8 mouse cellular contexts compared by ENCODE assay signal in genomic region chr5:8622596-8623231, GRCm38 (mm10). TPM values are rescaled to one million over a fixed set of nuclear protein-coding genes. Genes with fewer than 3 reads are reported as not detected.
DNase-seq lines count a peak whose midpoint lies in the region; ATAC-seq and TF ChIP-seq lines count a peak whose summit lies in the region.

TSS of gene Rundc3b (minus strand) at chr5:8622952.

- no peaks in the 10 kb centered on the region for H3K36me3 ChIP-seq in hindbrain, embryonic 14.5 days (replicated peaks; ENCODE audit: control insufficient read depth, insufficient read depth)

- no peak for TF ChIP-seq CTCF in Patski (IDR thresholded peaks at IDR 0.05)

- peak; percentile 88 for ATAC-seq in Patski
- ATAC-seq in hindbrain, embryonic 14.5 days (ENCODE audit: low FRiP score), result peak; percentile 98

- DNase-seq in Patski (ENCODE audit: low read depth, low spot score), result peak; percentile 20
- peak; percentile 97 for DNase-seq in cerebellum, postnatal 14 days
- DNase-seq in frontal cortex, postnatal 36 days (ENCODE audit: low spot score in 2 of 2), result peak; percentile 86 to 93
- peak; percentile 90 for DNase-seq in hindbrain, embryonic 14.5 days (ENCODE audit: low spot score)
- peak; percentile 75 for DNase-seq in layer of hippocampus, postnatal 25 days (ENCODE audit: extremely low spot score in 1 of 2, low spot score in 1 of 2)
- peak; percentile 86 for DNase-seq in lung, postnatal 14 days
- DNase-seq in retina, adult 2 months (ENCODE audit: low read depth, low spot score), result peak; percentile 81
- peak; percentile 94 for DNase-seq in thymus, postnatal 25 days

- peak within 1 kb of the TSS; percentile 68 for H3K4me2 ChIP-seq in hindbrain, embryonic 14.5 days (replicated peaks)

- no peaks in the 10 kb centered on the region for H3K9me3 ChIP-seq in hindbrain, embryonic 14.5 days (ENCODE audit: control insufficient read depth, low read length)

- H3K27ac ChIP-seq in hindbrain, embryonic 14.5 days, result peak within 1 kb of the TSS; percentile 96

- H3K27me3 ChIP-seq in Patski, result peaks cover 27% of the 10 kb centered on the region
- no peaks in the 10 kb centered on the region for H3K27me3 ChIP-seq in hindbrain, embryonic 14.5 days (ENCODE audit: control insufficient read depth, insufficient read depth, low read length)

- CTCF ChIA-PET in Patski (lab: Charles Lee), result no interaction called here

- peaks cover 14% of the 10 kb centered on the region; the same call in 1 of the 2 replicates for H3K4me1 ChIP-seq in hindbrain, embryonic 14.5 days (replicated peaks; ENCODE audit: control insufficient read depth, insufficient read depth, low read length)

- in situ Hi-C loops in Patski (cut with MboI; ENCODE audit: low pct_unique_long_range_greater_than_20kb), result no loop called here

- H3K9ac ChIP-seq in hindbrain, embryonic 14.5 days, result peak within 1 kb of the TSS; percentile 96

- under 1% methylated on average over 51 of the region's 74 CpGs for WGBS in hindbrain, embryonic 14.5 days

- POLR2A ChIA-PET in Patski (lab: Charles Lee), result no interaction called here

- peak within 1 kb of the TSS; percentile 95 for H3K4me3 ChIP-seq in hindbrain, embryonic 14.5 days (replicated peaks; ENCODE audit: low read length)

RNA-seq across cellular contexts. Expression of gene Rundc3b, which starts in this region (rescaled TPM):
- 0.49 TPM for polyA plus RNA-seq in Patski (2021)
- 57.9 and 64.9 TPM in 2 replicates for polyA plus RNA-seq in hindbrain, embryonic 14.5 days (2014; fragmentation: Nextera tagmentation; extraction: Ambion mirVana)
- 10 to 100 TPM; 30.6 to 30.8 TPM for total RNA-seq in layer of hippocampus, postnatal 25 days (2021)

Comparison
In these comparisons a context has a peak if more than half of its experiments do, and no peak if none do; other contexts are left out.
1. Peak in every context shown above with its lines: DNase-seq, ATAC-seq, H3K4me3 ChIP-seq and H3K27ac ChIP-seq.
2. RNA of gene Rundc3b (polyA plus RNA-seq): 57.9 to 64.9 TPM in hindbrain, embryonic 14.5 days; 0.49 TPM in Patski (single experiment); every median in the first group is over 10 times any median in the second.
3. Peak in DNase-seq and ATAC-seq in Patski; RNA of the gene not detected or under 1 TPM.
4. DNase-seq: peak in every context shown above with its lines; median percentile 97 in cerebellum, postnatal 14 days; 94 in thymus, postnatal 25 days; 90 in hindbrain, embryonic 14.5 days; 90 in frontal cortex, postnatal 36 days; 86 in lung, postnatal 14 days; 81 in retina, adult 2 months; 75 in layer of hippocampus, postnatal 25 days; 20 in Patski.